Mouse (Mus musculus) WW6 (cell line): ENCODE data around the gene Cog4.
"Not testable (repeated sequence)": the region's sequence is repeated elsewhere in the genome, so short reads cannot be mapped to it uniquely, and the experiment has no call there.

Source experiments
- DNase-seq: peaks from one replicate; pipeline ENCODE4 v3.0.0-alpha.2; 2013; ENCODE audit warnings: low read depth, low spot score

The Cog4 gene

DNA sequence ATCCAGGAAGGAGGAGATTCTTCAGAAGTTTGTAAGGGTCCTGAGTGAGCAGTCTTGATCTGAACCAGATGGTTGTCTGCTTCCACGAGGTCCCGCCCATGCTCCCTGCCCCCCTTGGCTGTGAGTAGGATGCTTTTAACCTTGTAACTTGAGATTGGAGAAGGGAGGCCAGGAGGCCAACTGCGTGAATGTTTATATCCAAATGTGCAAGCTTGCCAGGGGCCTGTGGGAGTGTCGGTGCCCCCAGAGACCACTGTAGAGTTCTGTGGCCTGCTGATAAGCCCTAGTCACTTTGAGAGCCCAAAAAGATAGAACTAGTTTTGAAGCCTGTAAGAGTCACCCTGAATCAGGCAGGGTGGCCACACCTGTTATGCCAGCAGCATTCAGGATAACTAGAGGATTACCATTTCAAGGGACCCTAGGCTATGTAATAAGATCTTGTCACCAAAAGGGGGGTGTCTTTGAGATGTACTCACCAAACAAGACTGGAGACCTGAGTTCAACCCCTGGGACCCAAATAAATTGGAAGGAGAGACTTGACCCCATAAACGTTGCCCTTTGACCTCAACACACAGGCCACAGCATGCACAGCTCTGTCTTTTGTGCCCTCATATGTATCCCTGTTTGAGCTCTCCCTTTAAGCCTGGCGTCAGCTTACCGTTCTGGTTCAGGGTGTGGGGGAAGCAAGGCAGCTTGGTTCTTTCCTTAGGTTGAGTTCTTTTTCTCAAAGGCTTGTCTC is 75.3 kb downstream of the Cog4 start:
- DNase-seq = no peak

DNA sequence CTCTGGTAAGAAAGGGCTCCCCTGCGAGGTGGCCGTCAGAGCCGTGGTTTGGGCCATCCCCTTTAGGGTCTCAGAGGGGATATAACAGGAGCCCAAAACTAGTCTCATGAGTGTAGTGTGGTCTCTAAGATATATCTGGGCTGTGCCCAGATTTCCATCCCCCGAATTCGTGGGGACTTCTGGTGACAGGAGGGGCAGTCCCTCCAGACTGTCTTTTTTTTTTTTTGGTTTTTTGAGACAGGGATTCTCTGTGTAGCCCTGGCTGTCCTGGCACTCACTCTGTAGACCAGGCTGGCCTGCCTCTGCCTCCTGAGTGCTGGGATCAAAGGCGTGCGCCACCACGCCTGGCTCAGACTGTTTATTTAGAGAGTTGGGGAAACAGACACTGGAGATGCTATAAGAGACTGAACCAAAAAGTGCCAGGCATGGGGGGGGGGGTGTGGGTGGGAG is 79.3 kb downstream of the Cog4 start:
- no peak for DNase-seq

DNA sequence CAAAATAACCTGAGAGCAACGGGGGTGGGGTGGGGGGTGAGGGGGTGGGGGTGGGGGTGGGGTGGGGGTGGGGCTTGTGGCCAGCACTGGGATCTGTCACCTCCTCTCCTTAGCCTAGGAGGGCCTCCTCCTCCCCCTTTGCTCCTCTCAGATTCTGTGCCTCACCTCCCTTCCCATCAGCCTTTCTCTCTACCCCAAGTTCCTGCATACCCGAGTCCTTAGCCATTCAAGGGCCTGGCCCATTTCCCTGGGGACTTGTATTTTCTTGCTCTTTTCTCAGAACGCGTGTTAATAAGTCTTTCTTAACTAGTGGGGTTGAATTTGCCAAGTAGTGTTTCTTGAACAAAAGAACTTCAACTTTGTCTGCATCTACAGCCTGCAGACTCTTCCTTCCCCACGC is 80.3 kb downstream of the Cog4 start:
- no peak for DNase-seq

DNA sequence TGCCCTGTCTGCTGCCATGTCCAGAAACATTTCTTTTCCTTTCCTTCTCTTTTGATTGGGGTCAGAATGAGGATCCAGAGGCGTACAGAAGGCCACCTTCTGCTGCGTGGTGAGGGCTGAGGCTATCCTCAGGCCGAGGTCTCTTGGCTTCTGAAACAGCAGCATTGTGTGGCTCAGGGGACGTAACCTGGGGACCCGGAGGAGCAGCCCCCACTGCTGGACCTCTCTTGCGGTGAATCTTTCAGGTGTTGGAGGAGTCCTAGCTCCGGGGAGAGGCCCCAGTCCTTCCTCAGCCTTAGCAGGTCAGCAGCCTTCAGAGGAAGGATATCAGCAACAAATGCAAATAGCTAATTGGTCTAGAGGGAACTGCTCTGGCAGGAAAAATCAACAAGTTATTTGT is 82.0 kb downstream of the Cog4 start:
- no peak for DNase-seq

DNA sequence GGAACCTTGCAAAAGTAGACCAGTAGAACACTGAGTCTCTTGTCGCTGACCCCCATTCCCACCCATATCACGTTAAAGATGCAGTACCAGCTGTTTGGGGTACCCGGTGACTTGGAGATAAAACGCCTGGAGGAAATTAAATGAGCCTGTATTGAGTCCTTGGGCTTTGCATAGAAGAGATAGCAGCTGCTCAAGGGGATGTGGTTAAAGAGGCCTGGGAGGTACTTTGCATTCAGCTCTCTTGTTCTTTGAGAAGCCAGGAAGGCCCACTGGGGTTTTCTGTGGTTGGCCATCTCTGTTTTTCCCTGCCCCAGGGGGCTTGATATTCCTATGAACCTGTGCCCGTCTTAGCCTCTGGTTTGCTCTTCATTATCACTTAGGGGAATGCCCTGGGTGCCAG is 82.7 kb downstream of the Cog4 start:
- DNase-seq = no peak

DNA sequence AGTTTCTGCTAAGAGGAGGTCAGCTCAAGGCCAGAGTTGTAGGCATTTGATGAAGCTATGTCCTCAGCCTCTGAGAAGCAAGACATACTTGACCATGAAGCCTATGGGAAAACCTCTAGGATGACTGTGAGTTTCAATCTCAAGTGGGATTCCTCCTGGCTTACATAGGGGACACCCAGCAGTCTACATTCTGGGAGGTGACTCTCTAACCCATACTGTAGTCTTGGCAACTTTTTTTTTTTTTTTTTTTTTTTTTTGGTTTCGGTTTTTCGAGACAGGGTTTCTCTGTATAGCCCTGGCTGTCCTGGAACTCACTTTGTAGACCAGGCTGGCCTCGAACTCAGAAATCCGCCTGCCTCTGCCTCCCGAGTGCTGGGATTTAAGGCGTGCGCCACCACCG is 83.3 kb downstream of the Cog4 start:
- not testable (repeated sequence) for DNase-seq

DNA sequence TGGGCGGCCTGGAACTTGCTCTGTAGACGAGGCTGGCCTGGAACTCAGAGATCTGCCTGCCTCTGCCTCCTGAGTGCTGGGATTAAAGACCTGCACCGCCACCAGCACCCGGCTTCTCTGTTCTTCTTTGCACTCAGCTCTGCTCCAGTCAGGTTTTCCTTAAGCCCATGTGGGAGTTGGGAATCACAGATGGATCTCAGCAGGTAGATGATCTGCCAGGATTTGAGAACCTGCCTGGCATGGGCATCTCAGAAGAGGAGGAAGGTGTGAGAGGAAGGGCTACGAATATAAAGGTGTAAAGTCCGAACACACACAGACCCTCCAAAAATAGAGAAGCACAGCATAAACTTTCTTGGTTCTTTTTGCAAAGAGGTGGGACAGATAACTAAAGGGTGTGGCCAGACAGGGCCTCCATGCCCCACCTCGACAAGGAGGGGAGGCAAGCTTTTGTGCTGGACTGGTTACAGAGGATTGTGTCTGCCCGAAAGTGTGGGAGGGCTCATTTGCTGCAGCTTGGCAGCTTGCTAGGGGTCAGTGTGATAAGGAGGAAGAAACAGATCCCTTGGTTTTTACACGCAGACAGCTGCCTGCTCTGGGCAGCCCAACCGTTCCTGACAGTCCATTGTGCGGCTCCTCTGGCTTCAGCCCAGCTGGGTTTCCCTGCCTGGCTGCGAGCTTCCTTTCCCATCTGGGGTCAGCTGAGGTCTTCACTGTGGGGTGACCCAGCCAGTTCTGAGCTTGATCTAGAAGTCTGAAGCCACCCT is 85.0 kb downstream of the Cog4 start:
- no peak for DNase-seq
